Mouse (Mus musculus) erythroblast, embryonic 14.5 days (primary cell): ENCODE measurements around the gene Usp49.

Experiments
- GATA1 ChIP-seq: IDR thresholded peaks from 2 replicates; pipeline ENCODE4 v1.6.1; 2012; ENCODE audit warnings: low read length, inconsistent platforms, mixed read lengths
- TAL1 ChIP-seq: IDR thresholded peaks from 3 replicates; pipeline ENCODE4 v1.6.1; 2012; ENCODE audit warnings: low read length, inconsistent platforms, mixed read lengths

DNA sequence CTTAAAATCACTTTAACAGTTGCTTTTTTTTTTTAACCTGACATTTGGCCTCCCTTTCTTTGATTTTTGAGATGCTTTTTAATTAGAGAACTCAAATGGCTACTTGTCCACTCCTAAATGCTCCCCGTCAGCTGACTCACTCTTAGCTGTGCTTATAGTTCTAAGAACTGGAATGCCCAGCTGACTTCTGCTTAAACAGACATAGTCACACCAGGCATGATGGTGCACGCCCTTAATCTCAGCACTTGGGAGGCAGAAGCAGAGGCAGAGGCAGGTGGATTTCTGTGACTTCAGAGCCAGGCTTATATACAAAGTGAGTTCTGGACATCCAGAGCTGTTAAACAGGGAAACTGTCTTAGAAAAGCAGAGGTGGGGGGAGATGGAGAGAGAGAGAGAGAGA, 21.5 kb downstream of the Usp49 start:
- no peak for TF ChIP-seq GATA1
- TF ChIP-seq TAL1 = no peak
